Mouse (Mus musculus): ENCODE data around the gene Tmem88b.
"Not testable (repeated sequence)": the region's sequence is repeated elsewhere in the genome, so short reads cannot be mapped to it uniquely, and the experiment has no call there.

Tmem88b gene

GRCm38 (mm10) chr4:155785819-155786218 is at the start of gene Tmem88b:
Gene Tmem88b, minus strand, starts transcription at chr4:155785874.
- DNase-seq = no peak

GRCm38 (mm10) chr4:155833836-155834235 is 48.2 kb upstream of the Tmem88b start:
- peak; percentile 85 for DNase-seq

GRCm38 (mm10) chr4:155833234-155833633 is 47.6 kb upstream of the Tmem88b start:
- DNase-seq = no peak

- DNase-seq = no peak
Measured at GRCm38 (mm10) chr4:155832321-155832720, 46.6 kb upstream of the Tmem88b start.

- DNase-seq = no peak
Measured at GRCm38 (mm10) chr4:155831831-155832230, 46.2 kb upstream of the Tmem88b start.

- peak; percentile 98 for DNase-seq
Measured at GRCm38 (mm10) chr4:155831205-155831766, 45.6 kb upstream of the Tmem88b start, which contains the start of gene Aurkaip1. Gene Aurkaip1, plus strand, starts transcription at chr4:155831272.

GRCm38 (mm10) chr4:155830596-155830995 is 44.9 kb upstream of the Tmem88b start:
- DNase-seq = no peak

GRCm38 (mm10) chr4:155829866-155830265 is 44.2 kb upstream of the Tmem88b start:
- DNase-seq = no peak

GRCm38 (mm10) chr4:155823443-155823842 is 37.8 kb upstream of the Tmem88b start:
- no peak for DNase-seq

- DNase-seq = no peak
Measured at GRCm38 (mm10) chr4:155821025-155821424, 35.4 kb upstream of the Tmem88b start.

GRCm38 (mm10) chr4:155817533-155817932 is 31.9 kb upstream of the Tmem88b start:
- no peak for DNase-seq

- peak; percentile 60 for DNase-seq
Measured at GRCm38 (mm10) chr4:155812665-155813181, 27.0 kb upstream of the Tmem88b start.

- peak; percentile 98 for DNase-seq
Measured at GRCm38 (mm10) chr4:155811929-155812664, 26.4 kb upstream of the Tmem88b start, which contains the start of gene Ccnl2. Gene Ccnl2, plus strand, starts transcription at chr4:155812489.

- no peak for DNase-seq
Measured at GRCm38 (mm10) chr4:155807841-155808240, 22.2 kb upstream of the Tmem88b start.

- DNase-seq = peak; percentile 95
Measured at GRCm38 (mm10) chr4:155803340-155804041, 17.8 kb upstream of the Tmem88b start.

GRCm38 (mm10) chr4:155802741-155803339 is 17.2 kb upstream of the Tmem88b start, which contains the start of gene Mrpl20:
Gene Mrpl20, plus strand, starts transcription at chr4:155802878.
- DNase-seq = peak; percentile 48

GRCm38 (mm10) chr4:155802075-155802474 is 16.4 kb upstream of the Tmem88b start:
- DNase-seq = no peak

GRCm38 (mm10) chr4:155793730-155794129 is 8.1 kb upstream of the Tmem88b start:
- DNase-seq = no peak

- no peak for DNase-seq
Measured at GRCm38 (mm10) chr4:155791240-155791933, 5.7 kb upstream of the Tmem88b start.

- DNase-seq = no peak
Measured at GRCm38 (mm10) chr4:155790650-155791161, 5.0 kb upstream of the Tmem88b start.

- no peak for DNase-seq
Measured at GRCm38 (mm10) chr4:155790021-155790489, 4.4 kb upstream of the Tmem88b start, which contains the start of gene Ankrd65. Gene Ankrd65, plus strand, starts transcription at chr4:155790439.

- not testable (repeated sequence) for DNase-seq
Measured at GRCm38 (mm10) chr4:155788833-155789232, 3.2 kb upstream of the Tmem88b start.

All from embryo, embryonic 11 days (tissue).